Mouse (Mus musculus) bone marrow, adult 2 months (tissue): ENCODE measurements around the gene Ehd2.

Experiments used
- CTCF ChIP-seq: fragments of 200-500 bp; IDR thresholded peaks from 2 replicates; pipeline ENCODE4 v1.5.1; 2011; ENCODE audit warnings: low read length, control low read depth; ENCODE audit not compliant: control insufficient read depth, insufficient read depth
- POLR2A ChIP-seq: fragments of 200-500 bp; IDR thresholded peaks from 2 replicates; pipeline ENCODE4 v1.6.1; 2011; ENCODE audit warnings: low read depth, mild to moderate bottlenecking, control low read depth, low read length, borderline replicate concordance; ENCODE audit not compliant: control insufficient read depth

DNA sequence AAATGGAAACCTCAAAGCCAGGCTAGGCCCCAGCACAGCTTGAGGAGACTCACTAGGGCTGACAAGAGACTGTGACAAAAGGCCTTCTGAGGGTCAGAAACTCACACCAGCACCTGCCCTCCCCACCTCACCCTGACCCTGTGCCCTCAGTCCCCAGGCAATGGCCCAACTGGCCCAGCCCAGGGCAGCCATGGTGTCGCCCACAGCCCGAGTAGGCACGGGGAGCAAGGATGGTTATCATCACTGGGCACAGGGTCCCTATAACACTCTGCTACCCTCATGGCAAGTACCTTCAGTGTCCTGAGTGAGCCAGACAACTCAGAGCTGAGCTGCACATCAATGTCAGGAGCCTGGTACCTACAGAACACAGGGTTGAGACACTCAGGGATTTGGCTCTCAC, 28.7 kb downstream of the Ehd2 start:
- TF ChIP-seq CTCF (no peak), POLR2A (no peak)
